Mouse (Mus musculus) olfactory bulb, adult 2 months (tissue): ENCODE results near the gene Gclm. TPM values are rescaled to one million over a fixed set of nuclear protein-coding genes. Genes with fewer than 3 reads are reported as not detected.
"Not testable (repeated sequence)": the region's sequence is repeated elsewhere in the genome, so short reads cannot be mapped to it uniquely, and the experiment has no call there.

ENCODE experiments used
- H3K27ac ChIP-seq: fragments of 200-500 bp; 2 replicates; pipeline ENCODE4 v1.5.1; 2012; ENCODE audit warnings: low read depth, low read length; ENCODE audit not compliant: insufficient read depth
- H3K4me1 ChIP-seq: fragments of 200-500 bp; 2 replicates; pipeline ENCODE4 v1.6.1; 2012; ENCODE audit warnings: low read length; ENCODE audit not compliant: control insufficient read depth, insufficient read depth
- H3K4me3 ChIP-seq: fragments of 200-500 bp; 2 replicates; pipeline ENCODE4 v1.5.1; 2012; ENCODE audit warnings: mild to moderate bottlenecking, low read depth, low read length, moderate library complexity; ENCODE audit not compliant: insufficient read depth
- CTCF ChIP-seq: fragments of 200-500 bp; IDR thresholded peaks from 2 replicates; pipeline ENCODE4 v1.5.1; 2012; ENCODE audit warnings: low read depth, mild to moderate bottlenecking, low read length, moderate library complexity; ENCODE audit not compliant: insufficient read depth
- POLR2A ChIP-seq: fragments of 200-500 bp; IDR thresholded peaks from 2 replicates; pipeline ENCODE4 v1.6.1; 2012; ENCODE audit warnings: mild to moderate bottlenecking, low read depth, low read length, moderate library complexity; ENCODE audit not compliant: insufficient read depth
- WGBS: fragments of 180-500 bp; shearing (Covaris S2); methylation state at CpG from one replicate; pipeline ENCODE4 v1.1.7; 2018; 5-methylcytosine and 5-hydroxymethylcytosine counted together
- polyA plus RNA-seq: library from polyadenylated mRNA; stranded (reverse); fragments of >200 nt; gene quantifications from 2 replicates; pipeline ENCODE4 v1.2.4, GENCODE M21; 2012; ENCODE audit warnings: low replicate concordance; ENCODE audit not compliant: missing spikeins, insufficient read depth, insufficient read length

Gene Gclm
- polyA plus RNA-seq, 1 experiment: not detected

GRCm38 (mm10) chr3:122275111-122275510, 29.8 kb downstream of the Gclm start:
- no peak for TF ChIP-seq CTCF
- no peak for TF ChIP-seq POLR2A
- Histone ChIP-seq H3K4me1 (peaks cover 16% of the 10 kb centered on the region), H3K4me3 (no peak overlapping the region), H3K27ac (no peak overlapping the region)
- 57% methylated on average over 10 of the region's 10 CpGs for WGBS

- Histone ChIP-seq H3K4me3 (no peak overlapping the region), H3K4me1 (no peaks in the 10 kb centered on the region; the same call in 1 of the 2 replicates), H3K27ac (no peak overlapping the region)
- 84% methylated on average over 5 of the region's 5 CpGs for WGBS
- TF ChIP-seq CTCF (no peak), POLR2A (no peak)
Observed at GRCm38 (mm10) chr3:122287195-122287594, 41.8 kb downstream of the Gclm start.

- H3K4me1 ChIP-seq: peaks cover 3% of the 10 kb centered on the region
- WGBS: 84% methylated on average over 5 of the region's 5 CpGs
- TF ChIP-seq POLR2A (no peak), CTCF (no peak)
Observed at GRCm38 (mm10) chr3:122288613-122289195, 43.3 kb downstream of the Gclm start.

GRCm38 (mm10) chr3:122289344-122289743, 44.0 kb downstream of the Gclm start:
- H3K4me3 ChIP-seq, H3K4me1 ChIP-seq, H3K27ac ChIP-seq: not testable (repeated sequence)
- WGBS: 84% methylated on average over 4 of the region's 4 CpGs

More at GRCm38 (mm10) chr3:122288613-122289195, 43.3 kb downstream of the Gclm start:
- Histone ChIP-seq H3K27ac (no peak overlapping the region), H3K4me3 (no peak overlapping the region)

GRCm38 (mm10) chr3:122290696-122291095, 45.3 kb downstream of the Gclm start:
- WGBS: 67% methylated on average over 7 of the region's 7 CpGs
- no peak for TF ChIP-seq POLR2A
- Histone ChIP-seq H3K4me1 (peaks cover 3% of the 10 kb centered on the region), H3K27ac (no peak overlapping the region), H3K4me3 (no peak overlapping the region)

GRCm38 (mm10) chr3:122291828-122292227, 46.5 kb downstream of the Gclm start:
- peaks cover 4% of the 10 kb centered on the region for H3K4me1 ChIP-seq
- H3K27ac ChIP-seq: peak overlapping the region; percentile 6; the same call in 1 of the 2 replicates
- TF ChIP-seq CTCF (no peak), POLR2A (no peak)
- 14% methylated on average over 12 of the region's 12 CpGs for WGBS
- H3K4me3 ChIP-seq: peak overlapping the region; percentile 5; the same call in 1 of the 2 replicates

- WGBS: 2% methylated on average over 53 of the region's 54 CpGs
- H3K4me3 ChIP-seq: peak overlapping the region; percentile 97
- peak overlapping the region; percentile 99 for H3K27ac ChIP-seq
- H3K4me1 ChIP-seq: peaks cover 6% of the 10 kb centered on the region
- TF ChIP-seq POLR2A (peak; percentile 47; the same call in 1 of the 2 replicates), CTCF (no peak)
Observed at GRCm38 (mm10) chr3:122292300-122293222, 47.2 kb downstream of the Gclm start.

- peak overlapping the region; percentile 99 for H3K27ac ChIP-seq
- under 1% methylated on average over 102 of the region's 105 CpGs for WGBS
- TF ChIP-seq CTCF (no peak), POLR2A (peak; percentile 56)
- peaks cover 6% of the 10 kb centered on the region for H3K4me1 ChIP-seq
- peak overlapping the region; percentile 97 for H3K4me3 ChIP-seq
Observed at GRCm38 (mm10) chr3:122293223-122293953, 48.0 kb downstream of the Gclm start.
